Mouse (Mus musculus): ENCODE measurements around the gene Glp1r. TPM values are rescaled to one million over a fixed set of nuclear protein-coding genes. Genes with fewer than 3 reads are reported as not detected.
A peak's percentile ranks its signal among the peaks of the same experiment; 100 is the strongest.

The Glp1r gene
- total and polyA plus RNA-seq, 2 experiments from 2014 or later: 0.34 to 1.7 TPM

GRCm38 (mm10) chr17:30866966-30867365 lies 34.7 kb upstream of the Glp1r start:
- ATAC-seq (no peak), DNase-seq (no peak)
- Histone ChIP-seq H3K27ac (ENCODE audit: low read depth, low read length) (no peak overlapping the region), H3K27me3 (ENCODE audit: insufficient read depth, low read length) (no peaks in the 10 kb centered on the region), H3K9ac (no peak overlapping the region), H3K9me3 (ENCODE audit: low read length) (no peaks in the 10 kb centered on the region), H3K36me3 (ENCODE audit: insufficient read depth) (no peaks in the 10 kb centered on the region), H3K4me2 (ENCODE audit: low read depth) (no peak overlapping the region), H3K4me3 (ENCODE audit: low read depth, low read length) (no peak overlapping the region), H3K4me1 (ENCODE audit: insufficient read depth) (no peaks in the 10 kb centered on the region)
- TF ChIP-seq CTCF (IDR thresholded peaks at IDR 0.05; ENCODE audit: low read depth): no peak
- WGBS: 56% methylated on average over 9 of the region's 9 CpGs

DNA sequence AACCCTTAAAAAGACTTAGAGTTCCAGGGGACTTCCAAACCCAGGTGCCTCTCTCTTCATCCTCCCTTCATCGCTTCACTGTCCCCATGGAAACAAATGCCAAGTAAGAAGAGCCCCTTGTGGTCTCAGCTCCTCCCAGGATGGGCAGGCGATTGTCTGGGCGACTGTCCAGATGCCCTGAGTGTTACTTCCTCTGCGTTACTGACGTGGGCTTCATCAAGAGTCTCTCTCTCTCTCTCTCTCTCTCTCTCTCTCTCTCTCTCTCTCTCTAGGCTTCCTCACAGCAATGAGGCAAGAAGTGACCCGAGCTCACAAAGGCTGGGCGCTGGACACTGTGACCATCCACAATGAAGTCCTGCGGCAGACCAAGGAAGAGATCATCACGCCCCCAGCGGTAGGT lies 30.6 kb upstream of the Glp1r start:
- DNase-seq (no peak), ATAC-seq (no peak)
- TF ChIP-seq CTCF (IDR thresholded peaks at IDR 0.05; ENCODE audit: low read depth): no peak
- Histone ChIP-seq H3K36me3 (ENCODE audit: insufficient read depth) (no peaks in the 10 kb centered on the region), H3K9me3 (ENCODE audit: low read length) (no peaks in the 10 kb centered on the region), H3K9ac (no peak overlapping the region), H3K4me1 (ENCODE audit: insufficient read depth) (no peaks in the 10 kb centered on the region), H3K27me3 (ENCODE audit: insufficient read depth, low read length) (no peaks in the 10 kb centered on the region), H3K27ac (ENCODE audit: low read depth, low read length) (no peak overlapping the region), H3K4me3 (ENCODE audit: low read depth, low read length) (no peak overlapping the region), H3K4me2 (ENCODE audit: low read depth) (no peak overlapping the region)
- 27% methylated on average over 10 of the region's 10 CpGs for WGBS

GRCm38 (mm10) chr17:30874276-30874675 lies 27.3 kb upstream of the Glp1r start:
- Histone ChIP-seq H3K4me1 (ENCODE audit: insufficient read depth) (no peaks in the 10 kb centered on the region), H3K9me3 (ENCODE audit: low read length) (no peaks in the 10 kb centered on the region), H3K27ac (ENCODE audit: low read depth, low read length) (no peak overlapping the region), H3K4me3 (ENCODE audit: low read depth, low read length) (no peak overlapping the region), H3K27me3 (ENCODE audit: insufficient read depth, low read length) (no peaks in the 10 kb centered on the region), H3K9ac (no peak overlapping the region), H3K4me2 (ENCODE audit: low read depth) (no peak overlapping the region), H3K36me3 (ENCODE audit: insufficient read depth) (no peaks in the 10 kb centered on the region)
- 69% methylated on average over 15 of the region's 15 CpGs for WGBS
- no peak for ATAC-seq
- TF ChIP-seq CTCF (IDR thresholded peaks at IDR 0.05; ENCODE audit: low read depth): peak; percentile 32; the same call in 1 of the 2 replicates
- DNase-seq: no peak

DNA sequence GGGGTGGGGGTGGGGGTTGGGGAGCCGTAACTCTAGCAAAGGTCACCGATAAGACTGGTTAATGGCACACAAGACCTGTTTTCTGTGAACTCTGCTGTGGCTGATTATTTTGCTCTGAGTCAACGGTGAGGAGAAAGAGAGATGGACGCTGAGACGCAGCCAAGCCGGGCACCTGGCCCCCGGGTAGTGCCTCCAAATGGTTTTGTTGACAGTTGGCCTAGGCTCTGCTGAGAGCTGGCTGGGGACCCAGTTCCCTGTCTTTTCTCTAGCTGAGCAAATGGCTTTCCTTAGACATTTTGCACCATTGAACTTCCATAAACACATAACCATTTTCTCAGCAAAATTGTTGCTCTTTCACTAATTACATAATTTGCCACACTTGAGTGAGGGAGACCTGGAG lies 24.2 kb upstream of the Glp1r start:
- no peaks in the 10 kb centered on the region for H3K9me3 ChIP-seq (ENCODE audit: low read length)
- TF ChIP-seq CTCF (IDR thresholded peaks at IDR 0.05; ENCODE audit: low read depth): no peak
- WGBS: 62% methylated on average over 7 of the region's 7 CpGs
- DNase-seq: no peak
- no peak overlapping the region for H3K27ac ChIP-seq (ENCODE audit: low read depth, low read length)
- H3K4me3 ChIP-seq (ENCODE audit: low read depth, low read length): no peak overlapping the region
- no peak for ATAC-seq
- H3K36me3 ChIP-seq (ENCODE audit: insufficient read depth): no peaks in the 10 kb centered on the region
- H3K4me1 ChIP-seq (ENCODE audit: insufficient read depth): no peaks in the 10 kb centered on the region
- no peak overlapping the region for H3K9ac ChIP-seq
- H3K4me2 ChIP-seq (ENCODE audit: low read depth): no peak overlapping the region
- no peaks in the 10 kb centered on the region for H3K27me3 ChIP-seq (ENCODE audit: insufficient read depth, low read length)

- Histone ChIP-seq H3K4me3 (ENCODE audit: low read depth, low read length) (no peak overlapping the region), H3K36me3 (ENCODE audit: insufficient read depth) (no peaks in the 10 kb centered on the region), H3K9ac (no peak overlapping the region), H3K4me1 (ENCODE audit: insufficient read depth) (no peaks in the 10 kb centered on the region), H3K27me3 (ENCODE audit: insufficient read depth, low read length) (no peaks in the 10 kb centered on the region), H3K4me2 (ENCODE audit: low read depth) (no peak overlapping the region), H3K9me3 (ENCODE audit: low read length) (no peaks in the 10 kb centered on the region), H3K27ac (ENCODE audit: low read depth, low read length) (no peak overlapping the region)
- no peak for TF ChIP-seq CTCF (IDR thresholded peaks at IDR 0.05; ENCODE audit: low read depth)
- DNase-seq: no peak
- no peak for ATAC-seq
- 57% methylated on average over 6 of the region's 6 CpGs for WGBS
Measured at GRCm38 (mm10) chr17:30878626-30879025, 23.0 kb upstream of the Glp1r start.

DNA sequence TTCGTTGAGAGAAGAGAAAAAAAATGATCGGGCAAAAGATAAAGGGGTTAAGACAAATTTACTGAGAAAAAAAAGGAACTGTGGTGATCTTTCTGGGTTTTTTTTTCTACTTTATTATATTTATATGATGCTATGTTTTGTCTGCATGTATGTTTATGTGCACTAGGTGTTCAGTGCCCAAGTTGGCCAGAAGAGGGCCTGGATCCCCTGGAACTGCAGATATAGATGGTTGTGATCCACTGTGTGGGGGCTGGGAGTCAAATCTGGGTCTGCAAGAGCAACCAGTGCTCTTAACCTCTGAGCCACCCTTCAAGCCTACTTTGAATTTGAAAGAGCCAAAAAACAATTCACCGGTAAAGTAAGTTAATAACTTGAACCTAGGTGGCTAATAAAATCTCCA lies 21.2 kb upstream of the Glp1r start:
- H3K9me3 ChIP-seq (ENCODE audit: low read length): no peaks in the 10 kb centered on the region
- H3K27ac ChIP-seq (ENCODE audit: low read depth, low read length): no peak overlapping the region
- no peak for TF ChIP-seq CTCF (IDR thresholded peaks at IDR 0.05; ENCODE audit: low read depth)
- no peak overlapping the region for H3K4me2 ChIP-seq (ENCODE audit: low read depth)
- no peak overlapping the region for H3K9ac ChIP-seq
- no peak overlapping the region for H3K4me3 ChIP-seq (ENCODE audit: low read depth, low read length)
- DNase-seq: no peak
- no peak for ATAC-seq
- no peaks in the 10 kb centered on the region for H3K27me3 ChIP-seq (ENCODE audit: insufficient read depth, low read length)
- 88% methylated on average over 3 of the region's 3 CpGs for WGBS
- no peaks in the 10 kb centered on the region for H3K36me3 ChIP-seq (ENCODE audit: insufficient read depth)
- no peaks in the 10 kb centered on the region for H3K4me1 ChIP-seq (ENCODE audit: insufficient read depth)

- Histone ChIP-seq H3K27me3 (ENCODE audit: insufficient read depth, low read length) (no peaks in the 10 kb centered on the region), H3K4me1 (ENCODE audit: insufficient read depth) (no peaks in the 10 kb centered on the region), H3K36me3 (ENCODE audit: insufficient read depth) (no peaks in the 10 kb centered on the region), H3K9me3 (ENCODE audit: low read length) (no peaks in the 10 kb centered on the region), H3K4me3 (ENCODE audit: low read depth, low read length) (no peak overlapping the region), H3K27ac (ENCODE audit: low read depth, low read length) (no peak overlapping the region), H3K4me2 (ENCODE audit: low read depth) (no peak overlapping the region), H3K9ac (no peak overlapping the region)
- no peak for DNase-seq
- no peak for ATAC-seq
- TF ChIP-seq CTCF (IDR thresholded peaks at IDR 0.05; ENCODE audit: low read depth): no peak
- WGBS: 75% methylated on average over 2 of the region's 2 CpGs
Measured at GRCm38 (mm10) chr17:30881001-30881400, 20.6 kb upstream of the Glp1r start.

DNA sequence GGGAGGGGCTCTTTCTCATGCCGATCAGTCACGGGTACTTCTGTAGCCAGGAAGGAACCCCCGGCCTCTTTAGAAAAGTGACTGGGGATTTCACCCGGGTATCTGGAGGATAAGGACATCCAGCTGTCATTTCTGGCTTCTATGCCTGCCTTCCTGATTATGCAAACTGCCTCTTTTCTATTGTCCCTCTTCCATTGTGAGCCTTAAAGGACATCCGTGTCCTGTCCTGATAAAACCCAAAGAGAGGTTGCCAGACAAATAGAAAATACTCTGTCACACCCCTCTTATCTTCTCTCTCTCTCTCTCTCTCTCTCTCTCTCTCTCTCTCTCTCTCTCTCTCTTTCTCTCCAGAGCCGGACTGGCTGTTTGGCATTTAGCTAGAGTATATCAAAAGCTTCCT lies 19.4 kb upstream of the Glp1r start:
- Histone ChIP-seq H3K27ac (ENCODE audit: low read depth, low read length) (no peak overlapping the region), H3K9ac (no peak overlapping the region), H3K9me3 (ENCODE audit: low read length) (no peaks in the 10 kb centered on the region), H3K4me1 (ENCODE audit: insufficient read depth) (no peaks in the 10 kb centered on the region), H3K4me3 (ENCODE audit: low read depth, low read length) (no peak overlapping the region), H3K36me3 (ENCODE audit: insufficient read depth) (no peaks in the 10 kb centered on the region), H3K27me3 (ENCODE audit: insufficient read depth, low read length) (no peaks in the 10 kb centered on the region), H3K4me2 (ENCODE audit: low read depth) (peak overlapping the region; percentile 17; the same call in 1 of the 2 replicates)
- DNase-seq: peak; percentile 18
- TF ChIP-seq CTCF (IDR thresholded peaks at IDR 0.05; ENCODE audit: low read depth): no peak
- peak; percentile 36; the same call in 1 of the 2 replicates for ATAC-seq
- 7% methylated on average over 6 of the region's 6 CpGs for WGBS
